Mouse (Mus musculus) urinary bladder, postnatal 25 days (tissue): ENCODE data around the gene Actl11.

Experiments used
- DNase-seq: peaks from one replicate; pipeline ENCODE4 v3.0.0; 2022; ENCODE audit warnings: low spot score

Gene Actl11

GRCm38 (mm10) chr9:107919441-107919840 is 8.8 kb upstream of the Actl11 start:
- DNase-seq, result no peak

- DNase-seq, result peak; percentile 58
Measured at GRCm38 (mm10) chr9:107923021-107923420, 5.2 kb upstream of the Actl11 start.

- no peak for DNase-seq
Measured at GRCm38 (mm10) chr9:107923956-107924355, 4.3 kb upstream of the Actl11 start.

- DNase-seq, result no peak
Measured at GRCm38 (mm10) chr9:107925251-107925650, 3.0 kb upstream of the Actl11 start.

- DNase-seq, result no peak
Measured at GRCm38 (mm10) chr9:107926920-107927420, 1.3 kb upstream of the Actl11 start.

GRCm38 (mm10) chr9:107927749-107928148 is 520 bp upstream of the Actl11 start:
- DNase-seq, result no peak

GRCm38 (mm10) chr9:107932221-107932620 is 4.0 kb downstream of the Actl11 start:
- DNase-seq, result no peak

GRCm38 (mm10) chr9:107934146-107934545 is 5.9 kb downstream of the Actl11 start:
- DNase-seq, result no peak

GRCm38 (mm10) chr9:107935374-107935773 is 7.1 kb downstream of the Actl11 start, which contains the start of gene Camkv:
Camkv (plus strand) TSS chr9:107935674.
- DNase-seq, result no peak

GRCm38 (mm10) chr9:107935790-107936214 is 7.5 kb downstream of the Actl11 start:
- no peak for DNase-seq

- DNase-seq, result no peak
Measured at GRCm38 (mm10) chr9:107936215-107936822, 8.1 kb downstream of the Actl11 start.

GRCm38 (mm10) chr9:107936831-107937230 is 8.6 kb downstream of the Actl11 start:
- DNase-seq, result no peak

- no peak for DNase-seq
Measured at GRCm38 (mm10) chr9:107947241-107948194, 19.2 kb downstream of the Actl11 start.

GRCm38 (mm10) chr9:107949184-107949921 is 21.1 kb downstream of the Actl11 start:
- no peak for DNase-seq

GRCm38 (mm10) chr9:107949922-107950235 is 21.6 kb downstream of the Actl11 start, which contains the start of gene Traip:
Traip (plus strand) TSS chr9:107950136.
- DNase-seq, result no peak

GRCm38 (mm10) chr9:107950460-107951355 is 22.4 kb downstream of the Actl11 start:
- peak; percentile 91 for DNase-seq

GRCm38 (mm10) chr9:107955613-107956289 is 27.5 kb downstream of the Actl11 start:
- no peak for DNase-seq

- no peak for DNase-seq
Measured at GRCm38 (mm10) chr9:107957141-107957540, 28.9 kb downstream of the Actl11 start.

- no peak for DNase-seq
Measured at GRCm38 (mm10) chr9:107959896-107960295, 31.6 kb downstream of the Actl11 start.

GRCm38 (mm10) chr9:107960928-107961327 is 32.7 kb downstream of the Actl11 start:
- no peak for DNase-seq

GRCm38 (mm10) chr9:107961351-107961762 is 33.1 kb downstream of the Actl11 start:
- DNase-seq, result no peak
